Mouse (Mus musculus) stomach, embryonic 14.5 days (tissue): Measurements from ENCODE around the gene Jup. TPM values are rescaled to one million over a fixed set of nuclear protein-coding genes. Genes with fewer than 3 reads are reported as not detected.
A peak's percentile ranks its signal among the peaks of the same experiment; 100 is the strongest.

Source experiments
- ATAC-seq: fragments of 200-750 bp; cut with Nextera tagmentation; 2 replicates; pipeline ENCODE4 v1.8.0; 2017; ENCODE audit warnings: low read depth, moderate TSS enrichment; ENCODE audit not compliant: insufficient number of reproducible peaks, insufficient read depth, low FRiP score
- H3K27ac ChIP-seq: fragments of 300-500 bp; sonication (generic); 2 replicates; pipeline ENCODE4 v1.5.1; 2014; ENCODE audit warnings: mild to moderate bottlenecking, low read length, moderate library complexity, mixed read lengths
- H3K27me3 ChIP-seq: fragments of 300-500 bp; sonication (generic); 2 replicates; pipeline ENCODE4 v1.6.1; 2014; ENCODE audit warnings: low read length, control low read depth, mixed read lengths; ENCODE audit not compliant: control insufficient read depth, insufficient read depth
- H3K36me3 ChIP-seq: fragments of 300-500 bp; sonication (generic); 2 replicates; pipeline ENCODE4 v1.6.1; 2014; ENCODE audit warnings: mild to moderate bottlenecking, control low read depth, low read length, moderate library complexity, mixed read lengths; ENCODE audit not compliant: control insufficient read depth, insufficient read depth
- H3K4me1 ChIP-seq: fragments of 300-500 bp; sonication (generic); 2 replicates; pipeline ENCODE4 v1.6.1; 2014; ENCODE audit warnings: low read length, control low read depth, mixed read lengths; ENCODE audit not compliant: control insufficient read depth, insufficient read depth
- H3K4me2 ChIP-seq: fragments of 300-500 bp; sonication (generic); replicated peaks from 2 replicates; pipeline ENCODE4 v1.6.1; 2014; ENCODE audit warnings: low read depth, low read length, control low read depth
- H3K4me3 ChIP-seq: fragments of 300-500 bp; sonication (generic); 2 replicates; pipeline ENCODE4 v1.5.1; 2014; ENCODE audit warnings: low read depth, low read length, control low read depth
- H3K9ac ChIP-seq: fragments of 300-500 bp; sonication (generic); replicated peaks from 2 replicates; pipeline ENCODE4 v1.6.1; 2014; ENCODE audit warnings: low read depth, mild to moderate bottlenecking, control low read depth, low read length, moderate library complexity, mixed read lengths
- H3K9me3 ChIP-seq: fragments of 300-500 bp; sonication (generic); 2 replicates; pipeline ENCODE4 v1.6.1; 2016; ENCODE audit warnings: low read depth, low read length, control low read depth; ENCODE audit not compliant: control insufficient read depth
- WGBS: fragments of 180-500 bp; shearing (Covaris S2); extraction: QIAGEN DNeasy Blood & Tissue Kit; methylation state at CpG from one replicate; pipeline ENCODE4 v1.1.7; 2014; 5-methylcytosine and 5-hydroxymethylcytosine counted together
- polyA plus RNA-seq: library from polyadenylated mRNA; unstranded; fragments of >200 nt; fragmentation: Nextera tagmentation; extraction: Ambion mirVana; gene quantifications from 2 replicates; pipeline ENCODE4 v1.2.1, GENCODE M21; 2014

Jup gene
- polyA plus RNA-seq, 1 experiment from 2014 or later, result 139 TPM

GRCm38 (mm10) chr11:100395861-100396631 is 1.5 kb downstream of the Jup start:
- H3K4me1 ChIP-seq, result peaks cover 55% of the 10 kb centered on the region
- no peaks in the 10 kb centered on the region for H3K36me3 ChIP-seq
- H3K9ac ChIP-seq, result peak overlapping the region; percentile 67
- H3K4me2 ChIP-seq, result peak overlapping the region; percentile 78
- ATAC-seq, result no peak
- H3K27ac ChIP-seq, result peak overlapping the region; percentile 90
- peak overlapping the region; percentile 76 for H3K4me3 ChIP-seq
- WGBS, result 21% methylated on average over 17 of the region's 17 CpGs
- no peaks in the 10 kb centered on the region for H3K9me3 ChIP-seq
- no peaks in the 10 kb centered on the region for H3K27me3 ChIP-seq

- Histone ChIP-seq H3K9ac (no peak overlapping the region), H3K4me1 (peaks cover 61% of the 10 kb centered on the region), H3K27me3 (no peaks in the 10 kb centered on the region), H3K27ac (peak overlapping the region; percentile 90; the same call in 1 of the 2 replicates), H3K36me3 (no peaks in the 10 kb centered on the region), H3K4me3 (peak overlapping the region; percentile 76), H3K4me2 (peak overlapping the region; percentile 78), H3K9me3 (no peaks in the 10 kb centered on the region)
- 19% methylated on average over 10 of the region's 11 CpGs for WGBS
- ATAC-seq, result no peak
Observed at GRCm38 (mm10) chr11:100395200-100395599, 2.4 kb downstream of the Jup start.

GRCm38 (mm10) chr11:100394353-100395074 is 3.0 kb downstream of the Jup start:
- Histone ChIP-seq H3K27me3 (no peaks in the 10 kb centered on the region), H3K36me3 (no peaks in the 10 kb centered on the region; the same call in 1 of the 2 replicates), H3K4me2 (peak overlapping the region; percentile 78), H3K9me3 (no peaks in the 10 kb centered on the region), H3K4me1 (peaks cover 62% of the 10 kb centered on the region), H3K9ac (no peak overlapping the region), H3K4me3 (peak overlapping the region; percentile 76; the same call in 1 of the 2 replicates), H3K27ac (peak overlapping the region; percentile 90; the same call in 1 of the 2 replicates)
- ATAC-seq, result no peak
- 48% methylated on average over 5 of the region's 5 CpGs for WGBS

GRCm38 (mm10) chr11:100393733-100394132 is 3.8 kb downstream of the Jup start:
- 0 out of 2 replicates have a peak overlapping the region, but pooled peaks have one; percentile 20 for H3K4me2 ChIP-seq
- ATAC-seq, result no peak
- H3K36me3 ChIP-seq, result no peaks in the 10 kb centered on the region; the same call in 1 of the 2 replicates
- H3K4me1 ChIP-seq, result peaks cover 70% of the 10 kb centered on the region
- no peak overlapping the region for H3K4me3 ChIP-seq
- H3K9me3 ChIP-seq, result no peaks in the 10 kb centered on the region
- no peaks in the 10 kb centered on the region for H3K27me3 ChIP-seq
- no peak overlapping the region for H3K9ac ChIP-seq
- H3K27ac ChIP-seq, result no peak overlapping the region
- WGBS, result 51% methylated on average over 7 of the region's 7 CpGs

- H3K27me3 ChIP-seq, result no peaks in the 10 kb centered on the region
- no peak overlapping the region for H3K4me2 ChIP-seq
- ATAC-seq, result no peak
- no peak overlapping the region for H3K4me3 ChIP-seq
- H3K27ac ChIP-seq, result no peak overlapping the region
- no peaks in the 10 kb centered on the region for H3K9me3 ChIP-seq
- peaks cover 77% of the 10 kb centered on the region for H3K4me1 ChIP-seq
- H3K9ac ChIP-seq, result no peak overlapping the region
- WGBS, result 82% methylated on average over 5 of the region's 5 CpGs
- no peaks in the 10 kb centered on the region; the same call in 1 of the 2 replicates for H3K36me3 ChIP-seq
Observed at GRCm38 (mm10) chr11:100392958-100393357, 4.6 kb downstream of the Jup start.

- H3K27ac ChIP-seq, result no peak overlapping the region
- H3K9me3 ChIP-seq, result no peaks in the 10 kb centered on the region
- 85% methylated on average over 7 of the region's 7 CpGs for WGBS
- H3K27me3 ChIP-seq, result no peaks in the 10 kb centered on the region
- no peak overlapping the region for H3K4me2 ChIP-seq
- no peak for ATAC-seq
- H3K9ac ChIP-seq, result no peak overlapping the region
- H3K36me3 ChIP-seq, result no peaks in the 10 kb centered on the region; the same call in 1 of the 2 replicates
- H3K4me3 ChIP-seq, result no peak overlapping the region
- peaks cover 85% of the 10 kb centered on the region for H3K4me1 ChIP-seq
Observed at GRCm38 (mm10) chr11:100391884-100392345, 5.6 kb downstream of the Jup start.

GRCm38 (mm10) chr11:100391081-100391883 is 6.3 kb downstream of the Jup start:
- Histone ChIP-seq H3K4me1 (peaks cover 86% of the 10 kb centered on the region), H3K9ac (no peak overlapping the region), H3K4me3 (no peak overlapping the region), H3K9me3 (no peaks in the 10 kb centered on the region), H3K27me3 (no peaks in the 10 kb centered on the region), H3K4me2 (0 out of 2 replicates have a peak overlapping the region, but pooled peaks have one; percentile 12), H3K36me3 (no peaks in the 10 kb centered on the region; the same call in 1 of the 2 replicates), H3K27ac (peak overlapping the region; percentile 22)
- ATAC-seq, result peak; percentile 21
- WGBS, result 37% methylated on average over 9 of the region's 9 CpGs
